Mouse (Mus musculus) midbrain, embryonic 13.5 days (tissue): Measurements from ENCODE around the gene Nudt4. TPM values are rescaled to one million over a fixed set of nuclear protein-coding genes. Genes with fewer than 3 reads are reported as not detected.
A peak's percentile ranks its signal among the peaks of the same experiment; 100 is the strongest.

Experiments
- ATAC-seq: fragments of 200-750 bp; cut with Nextera tagmentation; 2 replicates; pipeline ENCODE4 v1.8.0; 2017; ENCODE audit warnings: mild to moderate bottlenecking, moderate TSS enrichment, moderate library complexity
- H3K27ac ChIP-seq: fragments of 300-500 bp; sonication (generic); 2 replicates; pipeline ENCODE4 v1.5.1; 2015; ENCODE audit warnings: inconsistent platforms, mild to moderate bottlenecking, moderate library complexity
- H3K27me3 ChIP-seq: fragments of 300-500 bp; sonication (generic); 2 replicates; pipeline ENCODE4 v1.6.1; 2015; ENCODE audit warnings: mild to moderate bottlenecking, inconsistent platforms
- H3K36me3 ChIP-seq: fragments of 300-500 bp; sonication (generic); 2 replicates; pipeline ENCODE4 v1.6.1; 2015; ENCODE audit warnings: mild to moderate bottlenecking, inconsistent platforms
- H3K4me1 ChIP-seq: fragments of 300-500 bp; sonication (generic); replicated peaks from 2 replicates; pipeline ENCODE4 v1.6.1; 2015; ENCODE audit warnings: inconsistent platforms
- H3K4me2 ChIP-seq: fragments of 300-500 bp; sonication (generic); replicated peaks from 2 replicates; pipeline ENCODE4 v1.6.1; 2015; ENCODE audit warnings: moderate library complexity, mild to moderate bottlenecking, inconsistent platforms
- H3K4me3 ChIP-seq: fragments of 300-500 bp; sonication (generic); replicated peaks from 2 replicates; pipeline ENCODE4 v1.5.1; 2015; ENCODE audit warnings: mild to moderate bottlenecking, inconsistent platforms
- H3K9ac ChIP-seq: fragments of 300-500 bp; sonication (generic); replicated peaks from 2 replicates; pipeline ENCODE4 v1.6.1; 2015; ENCODE audit warnings: mild to moderate bottlenecking, inconsistent platforms
- H3K9me3 ChIP-seq: fragments of 300-500 bp; sonication (generic); 2 replicates; pipeline ENCODE4 v1.6.1; 2016; ENCODE audit warnings: mild to moderate bottlenecking, inconsistent platforms
- WGBS: fragments of 180-500 bp; shearing (Covaris S2); methylation state at CpG from one replicate; pipeline ENCODE4 v1.1.7; 2015; 5-methylcytosine and 5-hydroxymethylcytosine counted together
- microRNA-seq: library from miRNA; unstranded; fragments of <30 nt; microRNA quantifications from one replicate; pipeline ENCODE4, GENCODE M21; 2016
- polyA plus RNA-seq: library from polyadenylated mRNA; unstranded; fragments of >200 nt; fragmentation: Nextera tagmentation; extraction: Ambion mirVana; gene quantifications from 2 replicates; pipeline ENCODE4 v1.2.1, GENCODE M21; 2015

The Nudt4 gene
- polyA plus RNA-seq, 1 experiment from 2014 or later, result 72.5 TPM

GRCm38 (mm10) chr10:95508793-95509192 is 55.2 kb downstream of the Nudt4 start:
- no peak for ATAC-seq
- no peak overlapping the region for H3K4me3 ChIP-seq

DNA sequence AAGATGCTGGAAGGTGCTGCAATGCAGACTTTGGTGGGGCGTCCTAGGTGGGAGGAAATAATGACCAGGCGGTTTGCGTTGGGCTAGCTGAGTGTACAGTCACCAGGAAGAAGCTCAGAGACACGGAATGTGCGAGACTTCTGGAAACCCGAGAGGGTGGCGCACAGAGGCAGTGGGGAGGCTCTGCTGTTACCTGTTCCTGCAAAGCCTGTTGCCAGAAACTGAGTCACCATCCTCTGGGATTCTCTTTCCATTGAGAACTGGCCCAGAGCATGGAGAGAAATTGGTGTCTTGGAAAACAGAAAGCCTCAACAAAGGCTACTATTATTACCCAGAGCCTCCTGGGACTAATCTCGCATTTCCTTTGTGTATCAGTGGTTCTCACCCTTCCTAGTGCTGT is 55.8 kb downstream of the Nudt4 start:
- no peak for ATAC-seq
- Histone ChIP-seq H3K4me1 (no peaks in the 10 kb centered on the region), H3K27me3 (no peaks in the 10 kb centered on the region), H3K27ac (no peak overlapping the region), H3K4me2 (no peak overlapping the region), H3K4me3 (no peak overlapping the region), H3K36me3 (no peaks in the 10 kb centered on the region), H3K9ac (no peak overlapping the region), H3K9me3 (no peaks in the 10 kb centered on the region)
- 92% methylated on average over 8 of the region's 8 CpGs for WGBS

More at GRCm38 (mm10) chr10:95508793-95509192, 55.2 kb downstream of the Nudt4 start:
- Histone ChIP-seq H3K4me2 (no peak overlapping the region), H3K27me3 (no peaks in the 10 kb centered on the region), H3K4me1 (peaks cover under 1% of the 10 kb centered on the region; the same call in 1 of the 2 replicates), H3K9ac (no peak overlapping the region), H3K9me3 (no peaks in the 10 kb centered on the region), H3K27ac (no peak overlapping the region), H3K36me3 (no peaks in the 10 kb centered on the region)
- 84% methylated on average over 6 of the region's 6 CpGs for WGBS

GRCm38 (mm10) chr10:95504341-95504740 is 59.6 kb downstream of the Nudt4 start:
- Histone ChIP-seq H3K4me3 (no peak overlapping the region), H3K4me2 (no peak overlapping the region), H3K4me1 (peaks cover 10% of the 10 kb centered on the region), H3K27me3 (no peaks in the 10 kb centered on the region), H3K9me3 (no peaks in the 10 kb centered on the region), H3K9ac (no peak overlapping the region), H3K36me3 (no peaks in the 10 kb centered on the region), H3K27ac (no peak overlapping the region)
- WGBS, result 57% methylated on average over 1 of the region's 1 CpGs
- ATAC-seq, result no peak

GRCm38 (mm10) chr10:95503443-95504235 is 60.3 kb downstream of the Nudt4 start:
- Histone ChIP-seq H3K36me3 (no peaks in the 10 kb centered on the region), H3K9me3 (no peaks in the 10 kb centered on the region), H3K27ac (no peak overlapping the region), H3K4me3 (no peak overlapping the region), H3K4me2 (no peak overlapping the region), H3K9ac (no peak overlapping the region), H3K27me3 (no peaks in the 10 kb centered on the region), H3K4me1 (peaks cover 10% of the 10 kb centered on the region)
- whole genome bisulfite sequencing, result 88% methylated on average over 14 of the region's 14 CpGs
- no peak for ATAC-seq

DNA sequence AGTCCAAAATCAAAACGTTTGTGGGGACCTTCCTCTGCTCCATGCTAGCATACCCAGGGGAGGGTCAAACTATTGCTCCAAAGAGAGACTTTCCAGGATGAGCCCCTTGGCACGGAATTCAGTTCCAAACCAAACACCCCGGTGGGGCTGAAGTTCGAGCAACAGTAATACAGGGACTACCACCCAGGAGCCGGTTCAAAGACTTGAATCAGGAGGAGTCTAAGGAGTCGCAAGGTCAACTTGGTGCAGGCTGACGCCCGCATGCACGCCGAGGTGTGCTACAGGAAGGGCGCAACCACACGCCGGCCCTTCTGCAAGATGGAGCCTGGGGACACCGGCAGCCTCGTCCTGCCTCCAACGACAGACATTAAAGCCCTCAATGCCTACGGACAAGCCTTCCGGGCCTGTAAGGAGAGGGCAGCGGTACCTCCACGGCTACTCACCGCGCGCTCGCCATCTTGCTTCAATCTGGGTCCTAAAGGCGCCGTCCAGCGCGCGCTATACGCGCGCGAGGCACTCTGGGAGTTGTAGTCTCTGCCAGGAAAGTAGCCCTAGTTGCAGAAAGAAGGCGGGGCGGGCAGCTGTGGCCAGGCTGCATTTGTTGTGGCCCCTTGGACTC is 62.4 kb downstream of the Nudt4 start, which contains the start of gene Mrpl42:
Gene Mrpl42 (minus strand): TSS at position 478 of the 619 bp plus-strand sequence.
- Histone ChIP-seq H3K27me3 (no peaks in the 10 kb centered on the region), H3K36me3 (peaks cover 11% of the 10 kb centered on the region), H3K27ac (peak within 1 kb of the TSS; percentile 91), H3K4me1 (peaks cover 10% of the 10 kb centered on the region), H3K4me3 (peak within 1 kb of the TSS; percentile 85), H3K9ac (peak within 1 kb of the TSS; percentile 86), H3K9me3 (no peaks in the 10 kb centered on the region), H3K4me2 (peak within 1 kb of the TSS; percentile 77)
- under 1% methylated on average over 35 of the region's 35 CpGs for WGBS
- peak; percentile 98 for ATAC-seq

GRCm38 (mm10) chr10:95501033-95501432 is 62.9 kb downstream of the Nudt4 start:
- no peak for ATAC-seq

More at GRCm38 (mm10) chr10:95501033-95501432, 62.9 kb downstream of the Nudt4 start:
- Histone ChIP-seq H3K9ac (peak overlapping the region; percentile 86), H3K27ac (peak overlapping the region; percentile 91), H3K4me2 (peak overlapping the region; percentile 77), H3K36me3 (peaks cover 11% of the 10 kb centered on the region), H3K9me3 (no peaks in the 10 kb centered on the region), H3K4me3 (peak overlapping the region; percentile 85), H3K4me1 (peaks cover 10% of the 10 kb centered on the region), H3K27me3 (no peaks in the 10 kb centered on the region)
- 2% methylated on average over 7 of the region's 7 CpGs for WGBS

Small RNA genes lying within 50 kb of the gene (microRNA-seq; reads per million reads assigned to microRNA genes)
- 8.5 reads per million, percentile 26 among the genes with 10 or more reads in this experiment for gene Mir3058

Other genes with a start within 250 kb of the Nudt4 start
- 10.1 and 10.7 TPM in 2 replicates for gene Cradd, start 240.0 kb downstream of the Nudt4 start, polyA plus RNA-seq
- gene Socs2, start 147.0 kb downstream of the Nudt4 start, polyA plus RNA-seq, result 88.9 and 96.5 TPM in 2 replicates
- 260 and 269 TPM in 2 replicates for gene Mrpl42, start 62.2 kb downstream of the Nudt4 start, polyA plus RNA-seq
- gene Ube2n, start 49.0 kb downstream of the Nudt4 start, polyA plus RNA-seq, result 431 and 436 TPM in 2 replicates
- gene Anapc15-ps, start 109.3 kb upstream of the Nudt4 start, polyA plus RNA-seq, result not detected in 2 replicates